Mouse (Mus musculus): Measurements from ENCODE around the gene Pbrm1. TPM values are rescaled to one million over a fixed set of nuclear protein-coding genes. Genes with fewer than 3 reads are reported as not detected.
A peak's percentile ranks its signal among the peaks of the same experiment; 100 is the strongest.

Pbrm1 gene
- total RNA-seq, 2 experiments from 2014 or later: 54.0 to 58.2 TPM

GRCm38 (mm10) chr14:31160196-31161150 is 141.5 kb downstream of the Pbrm1 start:
- DNase-seq (ENCODE audit: low spot score): no peak
- intact Hi-C loops (cut with DNase I): no loop called here

GRCm38 (mm10) chr14:31161191-31161590 is 142.3 kb downstream of the Pbrm1 start:
- intact Hi-C loops (cut with DNase I): no loop called here
- no peak for DNase-seq (ENCODE audit: low spot score)

DNA sequence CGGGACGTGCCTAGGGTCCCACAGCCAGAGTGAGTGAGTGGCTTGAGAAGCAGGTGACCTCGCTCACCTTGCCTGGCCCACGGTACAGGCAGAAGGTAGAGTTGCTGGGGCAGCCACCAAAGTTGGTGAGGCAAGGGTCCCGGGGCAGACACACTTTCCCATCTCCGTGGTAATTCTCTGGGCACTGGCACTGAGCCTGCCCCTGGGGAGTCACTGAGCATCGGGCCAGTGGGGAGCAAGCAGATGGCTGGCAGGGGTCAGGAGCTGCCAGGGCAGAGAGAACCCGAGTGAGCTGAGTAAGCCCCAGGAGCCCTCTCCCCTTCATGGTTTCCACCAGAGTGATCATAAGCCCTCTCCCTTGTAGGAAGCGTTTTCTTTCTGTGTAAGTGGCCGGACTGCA is 142.7 kb downstream of the Pbrm1 start:
- intact Hi-C loops (cut with DNase I): no loop called here
- DNase-seq (ENCODE audit: low spot score): no peak

GRCm38 (mm10) chr14:31164067-31164466 is 145.1 kb downstream of the Pbrm1 start:
- intact Hi-C loops (cut with DNase I): loop anchor here (2.0 kb wide), 1 partner anchor 31 kb away; no protein-coding TSS in a partner anchor
- DNase-seq (ENCODE audit: low spot score): no peak

GRCm38 (mm10) chr14:31165010-31165409 is 146.1 kb downstream of the Pbrm1 start:
- intact Hi-C loops (cut with DNase I): loop anchor here (2.0 kb wide), 1 partner anchor 32 kb away; no protein-coding TSS in a partner anchor
- DNase-seq (ENCODE audit: low spot score): no peak

GRCm38 (mm10) chr14:31165458-31165857 is 146.5 kb downstream of the Pbrm1 start:
- no peak for DNase-seq (ENCODE audit: low spot score)
- intact Hi-C loops (cut with DNase I): loop anchor here (2.0 kb wide), 1 partner anchor 33 kb away; no protein-coding TSS in a partner anchor

DNA sequence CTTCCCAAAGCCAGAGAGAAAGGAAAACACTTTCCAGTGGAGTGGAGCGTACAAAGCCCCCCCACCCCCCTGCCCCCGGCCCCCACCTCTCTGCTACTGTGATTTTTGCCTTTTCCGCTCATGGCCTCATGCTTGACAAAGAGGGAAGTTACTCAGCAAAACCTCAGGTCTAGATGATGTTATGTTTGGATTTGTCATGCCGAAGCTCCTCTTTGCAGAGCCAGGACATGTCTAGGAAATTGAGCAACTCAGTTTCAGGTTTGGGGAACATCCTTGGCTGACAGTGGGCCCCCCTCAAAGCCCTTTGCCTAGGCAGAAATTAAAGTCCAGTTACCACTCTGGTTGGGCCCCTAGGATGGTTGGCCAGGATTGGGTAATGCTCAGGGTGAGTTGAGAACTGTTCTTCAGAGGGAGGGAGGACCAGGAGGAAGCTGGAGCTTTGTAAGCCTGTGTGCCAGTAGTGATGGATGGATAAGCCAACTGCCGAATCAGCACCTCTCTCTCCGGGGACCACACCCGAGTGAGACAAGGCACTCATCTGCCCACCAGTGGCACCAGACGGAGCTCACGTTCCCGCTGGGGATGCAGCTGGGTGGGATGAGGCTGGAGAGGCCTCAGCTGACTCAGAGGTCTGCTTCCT is 147.2 kb downstream of the Pbrm1 start:
- no peak for DNase-seq (ENCODE audit: low spot score)
- intact Hi-C loops (cut with DNase I): loop anchor here (2.0 kb wide), 1 partner anchor 33 kb away; no protein-coding TSS in a partner anchor

DNA sequence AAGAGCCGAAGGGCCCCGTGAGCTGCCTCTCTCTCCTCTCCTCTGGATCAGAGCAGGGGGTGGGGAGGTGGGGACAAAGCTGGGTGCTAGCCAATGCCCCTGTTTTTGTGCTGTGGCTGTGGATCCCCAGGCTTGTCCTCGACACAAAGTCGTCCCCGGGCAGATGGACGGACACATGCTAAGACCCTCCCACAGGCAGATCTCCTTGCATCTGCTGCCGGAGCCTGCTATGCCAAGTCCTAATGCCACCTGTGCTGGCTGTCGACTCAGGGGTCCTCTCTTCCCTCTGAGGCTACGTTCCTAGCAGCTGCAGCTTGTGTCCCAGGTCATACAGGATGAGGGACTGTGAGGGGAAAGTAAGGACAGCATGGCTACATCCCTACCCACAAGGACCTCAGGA is 147.9 kb downstream of the Pbrm1 start:
- intact Hi-C loops (cut with DNase I): no loop called here
- no peak for DNase-seq (ENCODE audit: low spot score)

GRCm38 (mm10) chr14:31168425-31168824 is 149.5 kb downstream of the Pbrm1 start, which contains the start of gene Stab1:
Gene Stab1, minus strand, starts transcription at chr14:31168641.
- DNase-seq (ENCODE audit: low spot score): peak; percentile 57
- intact Hi-C loops (cut with DNase I): no loop called here

DNA sequence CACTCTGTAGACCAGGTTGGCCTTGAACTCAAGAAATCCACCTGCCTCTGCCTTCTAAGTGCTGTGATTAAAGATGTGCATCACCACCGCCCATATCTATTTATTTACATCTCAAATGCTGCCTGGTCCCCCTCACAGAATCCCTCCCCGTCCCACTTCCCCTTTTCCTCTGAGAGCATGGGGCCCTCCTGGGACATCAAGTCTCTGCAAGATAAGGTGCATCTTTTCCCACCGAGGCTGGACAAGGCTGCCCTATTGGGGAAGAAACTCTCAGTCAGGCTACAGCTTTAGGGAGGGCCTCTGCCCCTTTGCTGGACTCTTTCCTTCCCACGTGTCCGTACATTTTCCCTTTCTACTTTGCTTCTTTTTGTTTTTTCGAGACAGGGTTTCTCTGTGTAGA is 150.6 kb downstream of the Pbrm1 start:
- intact Hi-C loops (cut with DNase I): no loop called here
- no peak for DNase-seq (ENCODE audit: low spot score)

DNA sequence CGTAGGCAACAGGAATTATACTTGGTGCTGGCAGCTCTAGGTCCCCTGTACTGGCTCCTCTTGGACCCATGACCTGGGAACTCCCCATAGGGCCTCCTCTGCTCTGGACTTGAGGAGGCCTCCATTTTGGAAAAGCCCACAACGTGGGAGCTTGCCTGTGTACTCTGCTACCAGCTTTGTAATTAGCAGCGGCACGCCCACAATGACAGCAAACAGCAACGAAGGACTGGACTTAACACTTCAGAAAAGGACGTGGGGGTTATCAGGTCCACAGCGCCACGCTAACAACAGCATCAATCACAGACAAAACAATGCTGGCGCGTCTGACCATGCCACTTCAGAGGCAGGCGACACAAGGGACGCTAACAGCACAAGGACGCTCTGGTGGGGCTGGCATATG is 152.0 kb downstream of the Pbrm1 start:
- no peak for DNase-seq (ENCODE audit: low spot score)
- intact Hi-C loops (cut with DNase I): no loop called here

Other genes with a start within 250 kb of the Pbrm1 start
- gene Tmem110, start 193.5 kb upstream of the Pbrm1 start, total RNA-seq (2021): 1 to 10 TPM; 8.1 to 8.7 TPM
- gene Mustn1, start 139.9 kb upstream of the Pbrm1 start, total RNA-seq (2021): 10 to 100 TPM; 11.1 to 16.9 TPM
- 1 to 10 TPM; 4.8 to 6.9 TPM for gene Itih4, start 132.7 kb upstream of the Pbrm1 start, total RNA-seq (2021)
- under 1 TPM; 0.39 to 0.64 TPM for gene Itih3, start 95.4 kb upstream of the Pbrm1 start, total RNA-seq (2021)
- not detected for gene Itih1, start 75.8 kb upstream of the Pbrm1 start, total RNA-seq (2021)
- gene Nek4, start 67.8 kb upstream of the Pbrm1 start, total RNA-seq (2021): 1 to 10 TPM; 4.0 to 5.3 TPM
- 10 to 100 TPM; 18.5 to 22.1 TPM for gene Glt8d1, start 17.7 kb upstream of the Pbrm1 start, total RNA-seq (2021)
- 100 to 1,000 TPM; 138 to 145 TPM for gene Spcs1, start 17.5 kb upstream of the Pbrm1 start, total RNA-seq (2021)
- 10 to 100 TPM; 19.5 to 20.5 TPM for gene Gnl3, start within 50 bp of the Pbrm1 start, total RNA-seq (2021)
- gene Smim4, start 109.8 kb downstream of the Pbrm1 start, total RNA-seq (2021): 10 to 100 TPM; 60.2 to 61.0 TPM
- 10 to 100 TPM; 18.2 to 22.6 TPM for gene Nt5dc2, start 111.9 kb downstream of the Pbrm1 start, total RNA-seq (2021)
- 10 to 100 TPM; 76.4 to 76.8 TPM for gene Stab1, start 149.5 kb downstream of the Pbrm1 start, total RNA-seq (2021)
- gene Tnnc1, start 189.2 kb downstream of the Pbrm1 start, total RNA-seq (2021): 1,000 to 10,000 TPM; 5,169 to 5,647 TPM
- gene Nisch, start 197.8 kb downstream of the Pbrm1 start, total RNA-seq (2021): 100 to 1,000 TPM; 145 to 148 TPM
- 10 to 100 TPM; 12.4 to 16.1 TPM for gene Sema3g, start 198.7 kb downstream of the Pbrm1 start, total RNA-seq (2021)
- gene Phf7, start 232.2 kb downstream of the Pbrm1 start, total RNA-seq (2021): 1 to 10 TPM; 3.4 to 4.1 TPM
- 10 to 100 TPM; 39.5 to 45.5 TPM for gene Bap1, start 232.3 kb downstream of the Pbrm1 start, total RNA-seq (2021)

Data from heart, postnatal 25 days (tissue).